Mouse (Mus musculus) embryonic facial prominence, embryonic 14.5 days (tissue): ENCODE measurements around the gene Obox6. TPM values are rescaled to one million over a fixed set of nuclear protein-coding genes. Genes with fewer than 3 reads are reported as not detected.

ENCODE experiments used
- polyA plus RNA-seq: library from polyadenylated mRNA; unstranded; fragments of >200 nt; fragmentation: Nextera tagmentation; extraction: Ambion mirVana; gene quantifications from 2 replicates; pipeline ENCODE4 v1.2.1, GENCODE M21; 2014

The Obox6 gene
- polyA plus RNA-seq, 1 experiment from 2014 or later, result not detected

Other genes with a start within 250 kb of the Obox6 start
- not detected in 2 replicates for gene Obox3, start 199.8 kb downstream of the Obox6 start, polyA plus RNA-seq
- gene Obox5, start 89.5 kb downstream of the Obox6 start, polyA plus RNA-seq, result not detected in 2 replicates
- not detected in 2 replicates for gene Crx, start 40.3 kb upstream of the Obox6 start, polyA plus RNA-seq
- gene Crxos, start 42.9 kb upstream of the Obox6 start, polyA plus RNA-seq, result not detected in 2 replicates
- gene Selenow, start 82.7 kb upstream of the Obox6 start, polyA plus RNA-seq, result 1,004 and 1,082 TPM in 2 replicates
- gene Nop53, start 106.4 kb upstream of the Obox6 start, polyA plus RNA-seq, result 164 and 180 TPM in 2 replicates
- 58.0 and 67.1 TPM in 2 replicates for gene Ehd2, start 127.9 kb upstream of the Obox6 start, polyA plus RNA-seq
- gene Bicra, start 208.2 kb upstream of the Obox6 start, polyA plus RNA-seq, result 6.7 and 7.7 TPM in 2 replicates
- gene Zfp541, start 222.1 kb upstream of the Obox6 start, polyA plus RNA-seq, result 0.07 and 0.24 TPM in 2 replicates